Comparison of ENCODE assay signal across 11 mouse cellular contexts in the genomic region with DNA sequence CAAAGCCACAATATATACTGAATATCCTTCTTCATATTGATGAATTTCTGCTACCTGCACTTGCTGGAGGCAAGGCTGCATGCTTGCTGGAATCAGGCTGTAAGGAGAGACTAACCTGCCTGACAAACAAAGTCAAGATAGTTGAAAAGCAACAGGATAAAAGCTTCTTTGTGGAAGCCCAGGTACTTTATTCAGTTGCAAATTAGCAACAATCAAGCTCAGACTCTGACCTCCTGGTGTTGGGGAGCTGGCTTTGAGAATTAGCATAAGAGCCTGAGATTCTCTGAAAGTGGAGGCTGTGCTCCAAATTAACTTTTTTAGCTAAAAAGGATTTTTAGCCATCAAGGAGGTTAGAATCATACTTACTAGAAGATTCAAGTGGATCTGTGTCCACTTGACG. TPM values are rescaled to one million over a fixed set of nuclear protein-coding genes. Genes with fewer than 3 reads are reported as not detected.
DNase-seq lines count a peak whose midpoint lies in the region; TF ChIP-seq lines count a peak whose summit lies in the region.
"Not testable (repeated sequence)": the region's sequence is repeated elsewhere in the genome, so short reads cannot be mapped to it uniquely, and the experiment has no call there.
"Had no signal": no experiment of that assay in that cellular context is flagged by ENCODE, and none has a peak within 500 bp of the region (broad histone marks: within the 10 kb centered on the region; RNA-seq: fewer than 3 reads in every experiment).

No protein-coding gene starts in this region.

- not testable (repeated sequence) for H3K9ac ChIP-seq in ES-Bruce4 (ENCODE audit: low read depth, poor library complexity, severe bottlenecking)

- peak overlapping the region; percentile 90 for H3K27ac ChIP-seq in ES-Bruce4 (ENCODE audit: insufficient read depth, low read length)

- not testable (repeated sequence) for H3K27me3 ChIP-seq in ES-Bruce4 (ENCODE audit: control insufficient read depth, insufficient read depth, low read length, poor library complexity, severe bottlenecking)

- H3K36me3 ChIP-seq in ES-Bruce4 (ENCODE audit: control insufficient read depth, insufficient read depth, low read length, poor library complexity, severe bottlenecking): not testable (repeated sequence)

- TF ChIP-seq CTCF in ES-Bruce4 (IDR thresholded peaks at IDR 0.05; ENCODE audit: low read depth, low read length): not testable (repeated sequence)

- H3K4me3 ChIP-seq in ES-Bruce4 (ENCODE audit: low read depth, low read length): not testable (repeated sequence)

- DNase-seq in ES-CJ7 (ENCODE audit: low read depth, low spot score) (peak; percentile 76), R1 (ENCODE audit: low read depth, low spot score) (peak; percentile 82), ZHBTc4 (ENCODE audit: low read depth, low spot score) (peak; percentile 58)

- H3K9me3 ChIP-seq in ES-Bruce4 (replicated peaks; ENCODE audit: control insufficient read depth, insufficient read depth, low read length, poor library complexity, severe bottlenecking): peaks cover 21% of the 10 kb centered on the region

- not testable (repeated sequence) for H3K4me1 ChIP-seq in ES-Bruce4 (ENCODE audit: control insufficient read depth, insufficient read depth, low read length)

- not testable (repeated sequence) for TF ChIP-seq POLR2A in ES-Bruce4 (IDR thresholded peaks at IDR 0.05; ENCODE audit: insufficient read depth, low read length)

- 0 out of 2 replicates have a peak, but pooled peaks have one; percentile 10 for TF ChIP-seq EP300 in ES-Bruce4 (IDR thresholded peaks at IDR 0.05; ENCODE audit: insufficient read depth, low read depth, low read length)

RNA-seq across cellular contexts. Expression of gene Acot4, which starts 9.1 kb away (rescaled TPM):
- 0.21 and 0.39 TPM in 2 replicates for polyA plus RNA-seq in ES-Bruce4 (2011; ENCODE audit: insufficient read depth, insufficient read length, low read depth, missing spikeins)
- polyA plus RNA-seq: activated CD4-positive, CD25-positive, alpha-beta regulatory T cell, adult 4 months; G1E had no signal

RNA-seq across cellular contexts. Expression of gene Gm49366, which starts 9.7 kb away (rescaled TPM):
- not detected in 2 replicates for polyA plus RNA-seq in ES-Bruce4 (2011; ENCODE audit: insufficient read depth, insufficient read length, low read depth, missing spikeins)
- polyA plus RNA-seq: activated CD4-positive, CD25-positive, alpha-beta regulatory T cell, adult 4 months; adrenal gland, adult 2 months; C2C12; CD4-positive, CD25-positive, alpha-beta regulatory T cell, adult 4 months; cerebellum, adult 2 months; G1E; Patski had no signal

RNA-seq across cellular contexts. Expression of gene Acot1, which starts 19.8 kb away (rescaled TPM):
- polyA plus RNA-seq in ES-Bruce4 (2011; ENCODE audit: insufficient read depth, insufficient read length, low read depth, missing spikeins): 36.4 and 48.7 TPM in 2 replicates
- polyA plus RNA-seq: activated CD4-positive, CD25-positive, alpha-beta regulatory T cell, adult 4 months; CD4-positive, CD25-positive, alpha-beta regulatory T cell, adult 4 months; G1E had no signal

RNA-seq across cellular contexts. Expression of gene Acot3, which starts 22.9 kb away (rescaled TPM):
- not detected in 2 replicates for polyA plus RNA-seq in ES-Bruce4 (2011; ENCODE audit: insufficient read depth, insufficient read length, low read depth, missing spikeins)
- polyA plus RNA-seq: activated CD4-positive, CD25-positive, alpha-beta regulatory T cell, adult 4 months; C2C12; CD4-positive, CD25-positive, alpha-beta regulatory T cell, adult 4 months had no signal

RNA-seq across cellular contexts. Expression of gene Acot5, which starts 40.1 kb away (rescaled TPM):
- not detected in 2 replicates for polyA plus RNA-seq in ES-Bruce4 (2011; ENCODE audit: insufficient read depth, insufficient read length, low read depth, missing spikeins)
- polyA plus RNA-seq: activated CD4-positive, CD25-positive, alpha-beta regulatory T cell, adult 4 months; C2C12; CD4-positive, CD25-positive, alpha-beta regulatory T cell, adult 4 months; G1E had no signal
